Mouse (Mus musculus) mesoderm, embryonic 11.5 days (tissue): ENCODE data around the gene Vps16.

Source experiments
- DNase-seq: peaks from one replicate; pipeline ENCODE4 v3.0.0-alpha.2; 2012; ENCODE audit warnings: low read depth, low spot score

Vps16 gene

DNA sequence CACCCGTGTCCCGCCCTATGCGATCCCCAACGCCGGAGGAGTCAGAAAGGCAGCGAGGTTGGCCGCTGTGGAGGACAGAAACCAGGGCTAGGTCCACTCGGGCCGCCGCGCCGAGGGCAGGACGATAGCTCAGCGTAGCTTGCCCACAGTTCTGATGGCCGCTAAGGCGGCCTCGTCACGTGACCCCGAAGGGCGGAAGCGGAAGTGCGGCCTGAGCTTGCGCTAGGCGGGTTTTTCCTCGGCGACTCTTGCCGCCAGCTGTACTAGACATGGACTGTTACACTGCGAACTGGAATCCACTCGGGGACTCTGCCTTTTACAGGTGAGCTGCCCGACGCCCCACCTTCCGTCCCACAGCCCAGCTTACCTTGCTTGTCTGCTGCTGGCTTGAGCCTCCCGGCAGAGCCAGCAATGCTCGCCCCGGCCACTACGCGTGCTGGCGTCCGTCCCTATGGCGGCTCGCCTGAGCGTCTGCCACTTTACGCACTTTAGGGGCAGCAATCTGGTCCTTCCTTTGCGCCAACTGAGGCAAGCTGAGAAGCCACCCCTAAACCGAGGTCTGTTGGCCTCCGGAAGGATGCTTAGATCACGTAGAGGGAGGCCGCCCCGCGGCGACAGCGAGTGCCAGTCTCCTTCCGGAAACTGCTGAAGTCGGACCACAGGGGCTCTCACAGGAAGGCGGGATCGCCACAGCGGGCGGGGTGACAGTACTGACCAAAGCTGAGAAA is at the start of gene Vps16, which contains the start of gene Pced1a:
Gene Vps16 (plus strand): TSS at position 214 of the 728 bp plus-strand sequence.
Gene Pced1a (minus strand): TSS at position 576 of the 728 bp plus-strand sequence.
- DNase-seq = peak; percentile 92

DNA sequence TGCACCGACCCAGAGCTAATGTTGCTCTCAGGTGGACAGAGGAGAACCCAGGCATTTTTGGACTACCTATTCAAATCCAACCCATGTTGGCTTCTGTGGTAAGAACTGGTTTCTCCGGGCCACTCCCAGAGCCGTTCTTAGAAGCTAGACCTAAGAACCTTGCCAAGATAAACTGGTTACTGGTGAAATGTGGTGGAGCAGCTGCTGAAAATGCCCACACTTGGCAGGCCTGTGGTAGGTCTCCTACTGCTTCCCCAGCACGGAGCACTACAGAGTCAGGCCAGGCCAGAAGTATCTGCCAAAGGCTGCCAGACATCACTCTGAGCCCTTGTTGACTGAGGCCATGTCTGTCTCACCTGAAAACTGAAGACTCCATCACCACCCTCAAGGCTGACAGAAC is 49.2 kb upstream of the Vps16 start:
- no peak for DNase-seq

DNA sequence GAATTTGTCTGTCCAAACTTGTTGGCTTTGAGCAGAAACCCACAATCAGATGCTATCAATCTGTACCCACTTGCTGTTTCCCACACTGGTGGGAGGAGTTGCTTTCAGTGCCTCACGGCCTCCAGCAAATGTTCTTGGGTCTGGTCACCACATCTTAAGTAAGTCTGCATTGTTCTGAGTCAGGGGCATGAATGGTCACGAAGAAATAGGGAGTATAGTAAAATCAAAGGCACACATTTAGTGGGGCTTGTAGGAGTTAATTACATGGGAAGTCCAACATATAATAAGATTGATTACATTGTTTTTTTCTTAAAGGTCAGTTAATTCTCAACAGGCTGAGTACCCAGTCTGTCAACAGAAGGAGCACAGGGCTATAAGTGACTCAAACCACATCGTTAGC is 40.9 kb upstream of the Vps16 start:
- DNase-seq = no peak

DNA sequence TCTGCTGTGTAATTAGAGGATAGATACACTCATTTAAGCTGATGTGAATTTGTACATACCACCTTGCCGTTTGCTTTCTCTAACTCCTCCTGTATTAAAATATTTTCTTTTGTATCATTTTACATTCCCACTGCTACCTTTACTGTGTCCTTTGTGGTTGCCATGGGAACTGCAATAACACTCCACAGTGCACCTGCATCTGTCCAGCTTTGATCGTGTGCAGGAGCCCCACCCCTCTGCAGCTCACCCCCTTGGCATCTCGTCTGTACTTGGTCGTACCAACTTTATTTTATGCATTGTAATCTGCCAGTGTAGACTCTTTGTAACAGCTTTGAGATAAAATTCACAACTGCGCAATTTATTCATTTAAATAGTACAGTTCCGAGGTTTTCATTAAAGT is 40.2 kb upstream of the Vps16 start:
- DNase-seq = no peak

DNA sequence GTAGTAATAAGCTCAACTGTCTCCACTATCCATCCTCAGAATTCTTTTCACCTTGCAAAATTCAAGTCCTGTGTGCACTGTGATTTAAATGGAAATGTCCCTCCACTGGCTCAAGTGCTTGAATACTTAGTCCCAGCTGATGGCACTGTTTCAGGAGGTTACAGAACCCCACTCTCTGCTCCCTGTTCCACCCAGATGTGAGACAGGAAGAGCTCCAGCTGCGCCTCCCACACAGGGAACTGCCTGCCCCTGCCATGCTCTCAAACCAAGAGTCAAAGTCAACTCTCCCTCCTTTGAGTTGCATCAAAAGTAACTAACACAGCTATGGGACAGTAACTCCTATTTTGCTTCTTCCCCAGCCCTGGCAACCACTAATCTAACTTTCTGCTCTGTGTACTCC is 37.9 kb upstream of the Vps16 start:
- DNase-seq = no peak

DNA sequence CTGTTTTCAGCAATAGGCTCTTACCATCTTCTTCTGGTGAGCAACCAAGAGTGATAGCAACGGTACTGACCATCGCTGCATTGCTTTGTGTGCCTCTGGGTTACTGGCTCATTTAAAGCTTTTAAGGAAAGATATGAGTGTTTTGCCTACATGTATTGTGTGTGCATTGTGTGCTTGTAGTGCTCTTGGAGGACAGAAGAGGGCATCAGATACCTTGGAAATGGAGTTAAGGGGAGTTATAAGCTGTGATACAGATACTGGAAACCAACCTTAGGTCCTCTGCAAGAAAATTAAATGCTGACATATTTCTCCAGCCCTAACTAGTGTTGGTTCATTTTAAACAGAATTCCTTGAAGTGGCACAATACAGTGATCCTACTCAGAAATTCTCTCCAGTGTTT is 35.3 kb upstream of the Vps16 start:
- peak; percentile 19 for DNase-seq

DNA sequence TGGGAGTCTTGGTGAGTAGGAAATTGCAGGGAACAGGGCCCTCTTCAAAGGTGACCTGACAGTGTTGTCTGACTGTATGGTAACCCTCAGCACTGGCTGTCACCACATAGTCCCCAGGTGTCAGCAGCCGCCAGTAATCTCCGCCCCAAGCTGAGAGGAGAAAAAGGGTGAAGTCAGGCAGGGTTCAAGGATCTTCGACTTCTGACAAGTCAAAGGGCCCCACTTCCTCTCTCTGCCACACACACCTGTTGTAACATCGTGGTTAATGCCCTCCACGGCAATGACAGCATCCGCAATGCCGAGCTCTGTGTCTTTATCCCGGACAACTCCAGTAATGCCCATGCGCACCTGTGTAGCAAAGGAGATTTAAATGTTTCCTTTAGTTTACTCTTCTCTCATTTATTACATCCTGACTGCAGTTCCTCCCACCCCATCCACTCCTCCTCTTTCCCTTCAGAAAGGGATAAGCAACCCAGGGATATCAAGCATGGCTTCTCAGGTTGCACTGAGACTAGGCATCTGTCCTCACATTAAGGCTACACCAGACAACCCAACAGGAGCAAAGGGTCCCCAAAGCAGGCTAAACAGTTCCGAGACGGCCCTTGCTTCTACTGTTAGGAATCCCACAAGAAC is 33.0 kb upstream of the Vps16 start:
- no peak for DNase-seq

DNA sequence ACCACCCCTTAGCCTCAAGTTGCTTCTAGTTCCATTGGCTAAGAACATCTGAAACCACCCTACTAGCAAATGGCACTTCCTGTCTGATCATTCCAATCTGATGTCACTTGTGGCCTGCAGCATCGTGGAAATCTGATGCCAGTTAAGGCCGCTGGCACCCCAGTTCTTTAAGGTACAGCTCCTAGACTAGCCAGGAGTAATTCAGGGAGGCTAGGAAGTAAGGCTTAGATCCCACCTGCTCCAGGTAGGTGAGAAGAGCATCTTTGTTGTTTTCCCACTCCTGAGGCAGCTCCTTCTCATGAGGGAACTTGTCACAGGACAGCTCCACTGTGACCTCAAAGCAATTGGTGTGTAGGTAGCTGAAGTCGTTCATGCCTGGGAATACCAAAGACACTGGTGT is 31.3 kb upstream of the Vps16 start:
- DNase-seq = no peak

DNA sequence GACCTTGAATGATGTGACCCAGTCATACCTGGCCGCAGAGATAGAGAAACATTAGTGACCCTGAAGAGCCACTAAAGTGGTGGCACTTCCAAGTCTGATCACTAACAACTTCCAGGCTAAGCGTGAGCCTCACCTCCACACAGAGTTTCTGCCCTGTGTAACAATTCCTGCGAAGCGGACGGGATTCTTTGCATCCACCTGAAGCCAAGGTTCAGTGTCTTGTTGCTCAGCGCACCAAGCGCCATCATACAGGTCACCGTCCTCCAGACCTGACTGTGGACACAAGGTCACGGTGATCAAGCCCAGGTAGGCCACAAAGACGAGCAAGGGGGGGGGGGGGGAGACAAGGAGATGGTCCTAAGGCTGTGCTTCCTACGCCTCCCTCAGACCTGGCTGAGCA is 28.4 kb upstream of the Vps16 start:
- DNase-seq = no peak

DNA sequence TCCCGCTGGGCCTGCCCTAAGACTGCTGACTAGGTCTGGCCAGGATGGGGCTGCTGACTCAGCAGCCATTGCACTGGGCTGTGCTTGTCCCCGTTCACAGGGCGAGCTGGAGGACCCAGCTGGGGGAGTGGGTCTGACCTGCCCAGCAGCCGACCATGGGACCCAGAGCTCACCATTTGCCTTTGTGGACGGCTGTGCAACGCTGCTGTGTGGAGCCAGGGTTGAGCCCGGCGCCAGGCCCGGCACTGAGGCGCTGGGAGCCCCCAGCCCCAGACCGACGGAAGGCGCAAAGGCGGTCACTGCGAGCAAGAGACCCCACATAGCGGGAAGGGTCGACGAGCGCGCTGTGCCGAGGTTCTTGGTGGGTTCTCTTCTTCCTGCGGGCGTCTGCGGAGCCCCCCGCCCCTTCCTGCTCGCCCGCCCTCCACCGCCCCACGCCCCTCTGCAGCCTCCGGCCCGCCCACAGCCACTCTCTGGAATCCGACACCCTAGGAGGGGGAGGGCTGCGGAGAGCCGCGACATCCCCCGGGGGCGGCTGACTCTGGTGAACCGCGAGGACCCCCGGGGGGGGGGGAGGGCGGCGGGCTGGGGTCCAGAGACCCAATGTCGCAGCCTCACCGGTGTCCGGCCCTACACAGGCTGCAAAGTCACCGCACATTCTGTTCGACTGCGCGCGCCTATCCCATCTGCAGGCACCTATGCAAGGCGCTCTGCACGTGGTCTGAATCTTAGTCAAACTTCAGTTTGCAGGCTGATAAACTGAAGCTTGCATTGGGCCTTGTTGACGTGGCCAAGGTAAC is 26.8 kb upstream of the Vps16 start, which contains the start of gene Cpxm1:
Gene Cpxm1 (minus strand): TSS at position 389 of the 800 bp plus-strand sequence.
- DNase-seq = peak; percentile 74

DNA sequence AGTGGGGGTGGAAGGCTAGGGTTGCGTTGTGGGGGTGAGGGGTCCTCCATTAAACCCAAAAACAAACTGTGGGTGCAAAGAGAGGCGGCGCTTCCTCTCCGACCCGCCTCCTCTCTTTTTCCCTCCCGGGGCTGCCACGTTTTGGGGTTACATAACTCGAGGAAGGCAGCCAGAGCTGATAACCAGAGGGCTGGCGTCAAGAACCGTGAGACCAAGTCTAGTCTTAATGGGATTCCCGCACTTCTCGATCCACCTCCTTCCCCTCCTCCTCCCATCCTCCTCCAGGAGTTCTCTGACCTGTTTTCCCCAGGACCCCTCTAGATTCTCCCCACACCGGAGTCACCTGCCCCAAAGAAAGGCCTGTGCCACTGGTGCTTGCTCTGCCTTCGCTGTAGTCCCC is 26.0 kb upstream of the Vps16 start:
- no peak for DNase-seq

DNA sequence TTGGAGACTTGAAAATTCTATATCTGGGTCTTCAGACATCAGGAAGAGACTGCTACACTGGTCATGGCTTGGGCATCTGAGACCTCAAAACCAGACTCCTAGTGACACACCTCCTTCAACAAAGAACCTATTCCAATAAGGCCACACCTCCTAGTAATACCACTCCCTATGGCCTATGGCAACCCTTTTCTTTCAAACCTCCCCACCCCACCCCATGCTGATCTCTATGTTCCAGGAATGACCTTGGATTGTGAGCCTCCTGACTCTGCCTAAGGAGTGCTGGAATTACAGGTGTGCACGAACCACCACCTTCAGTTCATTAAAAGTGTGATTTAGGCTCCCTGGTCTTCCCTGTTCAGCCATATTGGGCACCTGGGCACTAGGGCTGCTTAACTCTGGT is 24.1 kb upstream of the Vps16 start:
- DNase-seq = no peak

DNA sequence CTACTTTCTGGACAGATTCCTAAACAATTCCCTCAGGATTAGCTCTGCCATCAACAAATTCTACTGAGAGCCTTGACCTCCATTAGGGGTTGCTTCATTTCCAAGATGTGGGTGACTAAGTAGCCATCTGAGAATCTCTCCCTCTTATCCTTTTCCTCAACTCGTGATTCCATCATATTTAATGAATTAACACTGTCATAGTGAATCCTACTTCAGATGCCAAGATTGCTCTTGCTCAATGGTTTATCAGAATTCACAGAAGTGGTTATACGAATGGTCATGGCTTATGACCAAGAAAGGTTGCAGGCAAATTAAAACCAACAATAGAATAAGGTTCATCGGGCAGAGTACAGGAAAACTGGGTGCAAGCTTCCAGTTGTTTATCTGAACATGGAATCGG is 22.2 kb upstream of the Vps16 start:
- no peak for DNase-seq

DNA sequence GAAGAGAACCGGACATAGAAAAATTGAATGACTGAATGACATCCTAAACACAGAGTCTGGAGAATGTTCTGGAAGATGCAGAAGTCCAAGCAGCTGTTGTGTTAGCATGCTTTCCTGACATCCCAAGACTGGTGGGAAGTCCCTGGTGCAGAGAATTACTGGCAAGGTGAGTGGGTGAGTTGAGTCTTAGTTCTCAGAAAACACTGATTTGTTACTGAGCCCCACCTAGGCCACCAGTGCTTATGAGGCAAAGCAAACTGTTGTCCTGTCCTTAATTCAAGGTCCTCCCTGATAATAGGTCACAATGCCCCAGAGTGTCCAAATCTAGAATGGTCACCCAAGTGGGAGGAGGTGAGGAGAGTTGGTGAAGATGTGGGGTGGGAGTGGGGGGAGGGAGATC is 19.2 kb upstream of the Vps16 start, which contains the start of the genes Gm28372 and 1700020A23Rik:
Gene Gm28372 (plus strand): TSS at position 301 of the 400 bp plus-strand sequence.
Gene 1700020A23Rik (plus strand): TSS at position 321 of the 400 bp plus-strand sequence.
- DNase-seq = no peak

DNA sequence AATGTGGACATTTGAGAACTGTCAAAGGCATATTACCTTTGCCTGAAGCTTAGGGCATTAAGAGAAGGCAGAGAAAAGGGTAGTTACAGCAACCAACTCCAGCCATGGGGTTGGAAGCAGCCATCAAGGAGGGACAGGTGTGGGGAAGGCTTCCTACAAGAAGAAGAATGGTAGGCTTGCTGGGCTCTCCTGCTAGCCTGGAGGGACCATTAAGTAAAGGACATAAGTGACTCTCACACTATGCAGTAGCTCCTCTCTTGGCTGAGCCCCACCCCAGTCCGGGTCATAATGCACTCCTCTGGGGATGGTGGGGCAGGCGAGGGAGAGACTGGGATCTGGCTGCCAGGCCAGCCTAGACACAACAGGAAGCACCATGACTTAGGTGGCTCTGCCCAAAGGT is 18.0 kb upstream of the Vps16 start, which contains the start of gene Tmem239:
Gene Tmem239 (plus strand): TSS at position 301 of the 400 bp plus-strand sequence.
- DNase-seq = no peak

DNA sequence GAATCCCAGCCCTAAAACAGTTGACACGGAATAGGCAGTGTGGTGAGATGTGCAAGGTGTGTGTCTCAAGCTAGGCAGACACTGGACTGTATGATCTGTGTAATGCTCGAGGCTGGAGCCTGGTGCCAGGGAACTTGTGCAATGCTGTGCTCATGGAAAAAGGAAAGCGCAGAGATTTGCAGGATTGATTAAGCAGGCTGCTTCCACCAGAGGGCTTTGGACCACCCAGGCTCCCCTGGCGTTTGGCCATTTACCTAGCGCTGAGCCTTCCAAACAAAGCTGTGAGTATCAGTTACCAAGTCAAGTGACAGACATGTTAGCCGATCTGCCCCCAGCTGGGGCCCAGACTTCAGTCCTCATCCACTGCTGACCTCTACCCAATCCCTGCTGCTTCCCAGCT is 15.9 kb upstream of the Vps16 start:
- DNase-seq = peak; percentile 63

DNA sequence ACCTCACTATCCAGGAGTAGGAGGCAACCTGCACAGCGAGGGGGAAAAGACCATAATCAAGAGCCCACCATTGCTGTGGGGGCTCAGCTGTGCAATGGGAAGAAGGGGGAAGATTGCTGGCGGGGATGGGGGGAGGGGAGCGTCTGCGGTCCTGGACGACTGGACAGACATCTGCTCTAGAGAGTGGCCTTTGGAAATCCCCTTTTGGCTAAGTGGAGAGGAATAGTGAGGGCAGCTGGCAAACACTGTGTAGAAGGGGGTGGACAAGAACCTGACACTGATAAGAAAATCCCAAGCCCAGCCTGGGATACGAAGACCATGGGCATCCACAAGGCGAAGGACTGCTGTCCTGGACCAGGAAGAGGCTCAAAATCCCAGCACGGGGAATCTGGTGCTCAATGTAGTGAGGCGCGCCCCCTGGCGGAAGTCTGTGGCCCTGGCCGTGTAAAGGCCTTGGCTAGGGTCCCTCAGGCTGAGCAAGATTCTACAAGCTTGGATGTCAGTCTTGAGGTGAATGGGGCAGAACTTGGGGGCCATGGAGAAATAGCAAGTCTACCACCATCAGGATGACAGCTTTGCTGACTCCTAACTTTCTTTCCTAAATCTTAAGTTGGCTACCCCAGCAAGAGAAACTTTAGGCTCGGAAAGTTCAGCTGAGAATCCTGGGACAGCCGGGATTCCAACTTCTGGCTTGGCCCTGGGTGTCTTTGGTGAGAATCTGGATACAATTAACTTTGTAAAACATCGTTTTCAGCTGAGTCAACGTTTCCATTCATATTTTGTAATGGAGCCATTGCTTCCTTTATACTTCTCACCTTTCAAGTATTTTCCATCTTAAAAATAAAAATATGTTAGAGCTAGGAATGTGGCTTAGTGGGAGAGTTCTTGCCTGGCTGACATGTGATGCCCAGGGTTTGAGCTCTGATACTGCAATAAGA is 12.3 kb upstream of the Vps16 start:
- DNase-seq = peak; percentile 88

DNA sequence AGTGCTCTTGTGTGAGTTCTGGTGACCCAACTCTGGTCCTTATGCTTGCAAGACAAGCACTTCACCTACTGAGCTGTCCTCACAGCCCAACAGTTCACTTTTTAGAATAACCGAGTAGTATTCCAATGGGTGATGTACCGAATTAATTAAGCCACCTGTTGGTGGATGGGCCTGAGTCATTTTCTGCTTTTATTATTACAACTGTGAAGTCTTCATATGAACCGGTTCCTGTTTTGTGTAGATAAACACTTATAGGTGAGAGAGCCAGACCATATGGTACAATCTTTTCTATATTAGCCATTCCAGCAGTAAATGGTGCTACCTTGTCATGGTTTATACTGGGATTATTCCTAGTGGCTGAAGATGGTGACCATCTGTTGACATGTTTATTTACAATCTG is 11.4 kb upstream of the Vps16 start:
- DNase-seq = no peak

DNA sequence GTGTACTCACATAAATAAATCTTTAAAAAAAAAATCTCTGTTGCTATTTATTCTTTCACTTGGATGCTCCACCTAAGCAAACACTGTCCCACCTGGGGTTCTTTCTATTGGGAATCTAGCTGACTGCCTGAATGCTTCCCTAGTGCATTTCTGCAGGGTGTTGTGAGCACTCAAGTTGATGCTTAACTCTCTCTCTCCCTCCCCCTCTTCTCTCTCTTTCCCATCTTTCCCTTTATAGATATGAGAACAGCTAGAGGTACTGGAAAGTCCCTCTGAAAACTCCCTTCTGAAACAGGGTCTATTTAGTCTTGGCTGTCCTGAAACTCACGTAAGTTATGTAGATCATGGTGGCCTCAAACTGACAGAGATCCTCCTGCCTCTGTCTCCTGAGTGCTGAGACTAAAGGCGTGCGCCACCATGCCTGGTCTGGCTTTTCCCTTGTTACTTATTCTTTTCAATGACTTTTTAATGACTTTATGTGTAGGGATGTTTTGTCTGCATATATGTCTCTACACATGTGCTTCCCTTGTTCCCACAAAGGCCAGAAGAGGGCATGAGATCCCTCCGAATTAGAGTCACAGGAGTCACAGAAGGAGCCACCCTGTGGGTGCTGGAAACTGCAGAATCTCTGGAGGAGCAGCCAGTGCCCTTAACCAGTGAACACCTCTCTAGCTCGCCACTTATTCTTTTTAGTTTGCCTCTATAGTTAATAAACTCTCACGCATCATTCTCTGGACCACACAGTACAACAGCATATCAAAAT is 9.9 kb upstream of the Vps16 start:
- no peak for DNase-seq
